Mouse (Mus musculus): Measurements from ENCODE around the gene Fcmr. TPM values are rescaled to one million over a fixed set of nuclear protein-coding genes. Genes with fewer than 3 reads are reported as not detected.

Fcmr gene
- polyA plus RNA-seq, 1 experiment from 2014 or later = 0.30 TPM

- 62% methylated on average over 5 of the region's 5 CpGs for WGBS
- Histone ChIP-seq H3K4me3 (ENCODE audit: low read length) (no peak overlapping the region), H3K9me3 (ENCODE audit: control insufficient read depth, low read length) (no peaks in the 10 kb centered on the region), H3K27me3 (ENCODE audit: control insufficient read depth, insufficient read depth, low read depth, low read length) (no peaks in the 10 kb centered on the region), H3K4me2 (ENCODE audit: low read depth, low read length) (no peak overlapping the region), H3K4me1 (replicated peaks; ENCODE audit: control insufficient read depth, insufficient read depth, low read length) (no peaks in the 10 kb centered on the region), H3K9ac (ENCODE audit: low read length) (no peak overlapping the region), H3K36me3 (ENCODE audit: control insufficient read depth, insufficient read depth, low read length) (no peaks in the 10 kb centered on the region), H3K27ac (ENCODE audit: low read length) (no peak overlapping the region)
- ATAC-seq (ENCODE audit: low read depth) = no peak
Measured at GRCm38 (mm10) chr1:130832230-130833149, 33.0 kb upstream of the Fcmr start.

DNA sequence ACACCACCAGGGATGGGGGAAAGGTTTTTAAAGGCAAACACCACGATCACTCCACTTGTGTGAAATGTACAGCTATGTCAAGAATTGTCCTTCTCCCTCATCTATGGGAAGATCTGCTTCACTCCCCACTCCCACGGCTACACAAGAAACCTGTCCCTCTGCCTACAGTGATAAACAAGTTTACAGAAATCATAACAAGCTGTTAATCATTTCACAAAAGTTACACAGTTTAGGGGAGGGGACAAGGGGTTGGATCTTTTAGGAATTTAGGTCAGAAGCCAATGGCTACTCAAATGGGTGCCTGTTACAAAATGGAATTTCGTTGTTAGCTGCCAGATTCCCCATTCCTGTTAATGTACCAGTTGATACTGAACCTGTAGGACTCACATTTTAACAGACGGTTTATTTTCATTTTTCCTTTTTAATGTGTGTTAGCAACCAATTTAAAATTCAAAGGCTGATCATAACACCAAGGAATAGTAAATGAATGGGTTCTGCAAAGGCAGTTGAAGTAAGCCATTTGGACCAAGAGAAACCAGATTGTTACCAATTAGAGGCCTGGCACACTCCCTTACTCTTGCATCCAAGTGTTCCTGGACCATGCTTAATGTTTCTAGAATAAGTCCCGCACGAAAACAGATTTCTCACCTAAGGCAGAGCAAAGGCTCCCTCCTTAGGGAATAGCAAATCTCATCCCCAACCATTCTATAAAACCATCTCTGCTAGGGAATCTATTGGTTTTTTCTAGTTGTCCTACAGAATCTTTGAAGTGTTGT, 30.1 kb upstream of the Fcmr start:
- Histone ChIP-seq H3K4me1 (replicated peaks; ENCODE audit: control insufficient read depth, insufficient read depth, low read length) (0 out of 2 replicates have a peak, but pooled peaks cover under 1% of the 10 kb centered on the region), H3K4me2 (ENCODE audit: low read depth, low read length) (no peak overlapping the region), H3K4me3 (ENCODE audit: low read length) (no peak overlapping the region), H3K27me3 (ENCODE audit: control insufficient read depth, insufficient read depth, low read depth, low read length) (no peaks in the 10 kb centered on the region), H3K9me3 (ENCODE audit: control insufficient read depth, low read length) (no peaks in the 10 kb centered on the region), H3K36me3 (ENCODE audit: control insufficient read depth, insufficient read depth, low read length) (no peaks in the 10 kb centered on the region), H3K9ac (ENCODE audit: low read length) (no peak overlapping the region), H3K27ac (ENCODE audit: low read length) (no peak overlapping the region)
- no peak for ATAC-seq (ENCODE audit: low read depth)
- WGBS = 73% methylated on average over 6 of the region's 6 CpGs

DNA sequence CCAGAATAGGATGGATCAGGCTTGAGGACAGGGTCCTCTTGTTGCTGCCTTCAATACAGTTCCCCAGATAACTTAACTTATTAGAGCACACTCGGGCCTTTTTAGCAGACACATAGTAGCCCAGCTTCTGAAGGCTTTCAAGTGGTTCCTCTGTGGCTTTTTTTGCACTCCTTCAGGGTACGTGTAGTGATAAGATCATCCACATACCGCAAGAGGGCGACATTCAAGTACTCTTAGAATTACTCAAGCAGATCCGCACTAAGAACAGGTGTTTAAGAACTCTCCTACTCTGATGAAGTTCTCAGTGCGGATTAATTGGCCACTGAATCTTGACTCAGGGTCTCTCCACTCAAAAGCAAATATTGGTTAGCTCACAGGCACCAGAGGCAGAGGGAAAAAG, 27.2 kb upstream of the Fcmr start:
- Histone ChIP-seq H3K4me3 (ENCODE audit: low read length) (no peak overlapping the region), H3K9ac (ENCODE audit: low read length) (no peak overlapping the region)

GRCm38 (mm10) chr1:130840599-130841379, 24.7 kb upstream of the Fcmr start:
- Histone ChIP-seq H3K4me2 (ENCODE audit: low read depth, low read length) (no peak overlapping the region), H3K27ac (ENCODE audit: low read length) (no peak overlapping the region), H3K36me3 (ENCODE audit: control insufficient read depth, insufficient read depth, low read length) (no peaks in the 10 kb centered on the region), H3K27me3 (ENCODE audit: control insufficient read depth, insufficient read depth, low read depth, low read length) (no peaks in the 10 kb centered on the region), H3K4me1 (replicated peaks; ENCODE audit: control insufficient read depth, insufficient read depth, low read length) (peaks cover 2% of the 10 kb centered on the region; the same call in 1 of the 2 replicates), H3K9ac (ENCODE audit: low read length) (no peak overlapping the region), H3K9me3 (ENCODE audit: control insufficient read depth, low read length) (no peaks in the 10 kb centered on the region), H3K4me3 (ENCODE audit: low read length) (no peak overlapping the region)
- 33% methylated on average over 8 of the region's 8 CpGs for WGBS
- no peak for ATAC-seq (ENCODE audit: low read depth)

More for the DNA sequence above, 27.2 kb upstream of the Fcmr start:
- Histone ChIP-seq H3K9me3 (ENCODE audit: control insufficient read depth, low read length) (no peaks in the 10 kb centered on the region), H3K27ac (ENCODE audit: low read length) (no peak overlapping the region), H3K27me3 (ENCODE audit: control insufficient read depth, insufficient read depth, low read depth, low read length) (no peaks in the 10 kb centered on the region), H3K4me2 (ENCODE audit: low read depth, low read length) (no peak overlapping the region), H3K36me3 (ENCODE audit: control insufficient read depth, insufficient read depth, low read length) (no peaks in the 10 kb centered on the region), H3K4me1 (replicated peaks; ENCODE audit: control insufficient read depth, insufficient read depth, low read length) (peaks cover 2% of the 10 kb centered on the region; the same call in 1 of the 2 replicates)
- WGBS = 37% methylated on average over 6 of the region's 6 CpGs
- peak; percentile 67; the same call in 1 of the 2 replicates for ATAC-seq (ENCODE audit: low read depth)

DNA sequence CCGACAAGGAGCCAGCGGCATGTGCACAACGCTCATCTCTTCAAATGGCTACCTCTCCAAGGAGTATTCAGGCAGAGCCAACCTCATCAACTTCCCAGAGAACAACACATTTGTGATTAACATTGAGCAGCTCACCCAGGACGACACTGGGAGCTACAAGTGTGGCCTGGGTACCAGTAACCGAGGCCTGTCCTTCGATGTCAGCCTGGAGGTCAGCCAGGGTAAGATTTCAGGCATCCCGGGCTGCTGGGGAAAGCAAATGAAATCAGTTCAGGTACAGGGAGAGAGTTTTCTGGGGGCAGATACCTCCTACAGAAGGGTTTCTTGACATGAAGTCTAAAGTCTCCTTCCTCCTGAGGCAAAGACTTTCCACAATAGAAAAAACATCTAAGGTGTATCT, 23.8 kb upstream of the Fcmr start:
- 84% methylated on average over 7 of the region's 7 CpGs for WGBS
- H3K36me3 ChIP-seq (ENCODE audit: control insufficient read depth, insufficient read depth, low read length) = no peaks in the 10 kb centered on the region

GRCm38 (mm10) chr1:130844516-130844915, 21.0 kb upstream of the Fcmr start:
- WGBS = 77% methylated on average over 7 of the region's 7 CpGs
- ATAC-seq (ENCODE audit: low read depth) = no peak
- no peak overlapping the region for H3K4me3 ChIP-seq (ENCODE audit: low read length)
- H3K27me3 ChIP-seq (ENCODE audit: control insufficient read depth, insufficient read depth, low read depth, low read length) = no peaks in the 10 kb centered on the region
- H3K4me2 ChIP-seq (ENCODE audit: low read depth, low read length) = no peak overlapping the region
- H3K9ac ChIP-seq (ENCODE audit: low read length) = no peak overlapping the region
- H3K36me3 ChIP-seq (ENCODE audit: control insufficient read depth, insufficient read depth, low read length) = no peaks in the 10 kb centered on the region
- no peaks in the 10 kb centered on the region for H3K9me3 ChIP-seq (ENCODE audit: control insufficient read depth, low read length)
- peaks cover 2% of the 10 kb centered on the region; the same call in 1 of the 2 replicates for H3K4me1 ChIP-seq (replicated peaks; ENCODE audit: control insufficient read depth, insufficient read depth, low read length)
- no peak overlapping the region for H3K27ac ChIP-seq (ENCODE audit: low read length)

More for the DNA sequence above, 23.8 kb upstream of the Fcmr start:
- no peak overlapping the region for H3K27ac ChIP-seq (ENCODE audit: low read length)
- no peak overlapping the region for H3K9ac ChIP-seq (ENCODE audit: low read length)
- no peaks in the 10 kb centered on the region for H3K9me3 ChIP-seq (ENCODE audit: control insufficient read depth, low read length)
- H3K27me3 ChIP-seq (ENCODE audit: control insufficient read depth, insufficient read depth, low read depth, low read length) = no peaks in the 10 kb centered on the region
- H3K4me2 ChIP-seq (ENCODE audit: low read depth, low read length) = no peak overlapping the region
- H3K4me3 ChIP-seq (ENCODE audit: low read length) = no peak overlapping the region
- ATAC-seq (ENCODE audit: low read depth) = no peak
- peaks cover 2% of the 10 kb centered on the region; the same call in 1 of the 2 replicates for H3K4me1 ChIP-seq (replicated peaks; ENCODE audit: control insufficient read depth, insufficient read depth, low read length)

DNA sequence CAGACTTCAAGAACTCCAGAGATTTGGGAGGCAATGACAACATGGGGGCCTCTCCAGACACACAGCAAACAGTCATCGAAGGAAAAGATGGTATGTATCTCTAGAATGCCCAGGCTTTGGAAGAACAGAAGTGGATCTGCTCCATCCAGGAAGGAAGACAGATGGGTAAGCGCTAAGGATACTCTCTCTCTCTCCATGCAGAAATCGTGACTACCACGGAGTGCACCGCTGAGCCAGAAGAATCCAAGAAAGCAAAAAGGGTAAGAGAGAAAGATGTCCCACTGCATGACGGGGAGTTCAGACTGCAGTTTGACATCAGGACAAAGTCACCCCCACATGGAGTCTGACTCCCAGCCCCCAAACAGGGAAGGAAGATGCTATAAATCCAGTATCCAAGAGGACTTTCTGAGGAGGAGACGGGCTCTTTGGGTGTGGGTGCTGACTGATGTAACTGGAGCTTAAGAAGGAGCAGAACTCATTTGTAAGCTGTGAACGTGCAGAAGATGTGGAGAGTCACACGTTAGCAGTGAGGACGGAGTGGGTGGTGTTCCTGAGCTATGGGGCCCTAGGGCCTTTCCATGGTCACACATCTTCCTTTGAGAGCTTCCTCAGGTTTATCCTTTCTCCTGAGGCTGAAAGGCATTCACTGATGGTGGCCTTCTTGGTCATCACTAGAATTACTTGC, 15.8 kb upstream of the Fcmr start:
- Histone ChIP-seq H3K36me3 (ENCODE audit: control insufficient read depth, insufficient read depth, low read length) (no peaks in the 10 kb centered on the region), H3K9me3 (ENCODE audit: control insufficient read depth, low read length) (no peaks in the 10 kb centered on the region), H3K27ac (ENCODE audit: low read length) (no peak overlapping the region), H3K4me2 (ENCODE audit: low read depth, low read length) (no peak overlapping the region), H3K9ac (ENCODE audit: low read length) (no peak overlapping the region), H3K4me3 (ENCODE audit: low read length) (no peak overlapping the region), H3K4me1 (replicated peaks; ENCODE audit: control insufficient read depth, insufficient read depth, low read length) (no peaks in the 10 kb centered on the region), H3K27me3 (ENCODE audit: control insufficient read depth, insufficient read depth, low read depth, low read length) (no peaks in the 10 kb centered on the region)
- WGBS = 89% methylated on average over 10 of the region's 10 CpGs
- ATAC-seq (ENCODE audit: low read depth) = no peak

GRCm38 (mm10) chr1:130850405-130850804, 15.1 kb upstream of the Fcmr start:
- no peak overlapping the region for H3K4me2 ChIP-seq (ENCODE audit: low read depth, low read length)
- no peaks in the 10 kb centered on the region for H3K36me3 ChIP-seq (ENCODE audit: control insufficient read depth, insufficient read depth, low read length)
- H3K27ac ChIP-seq (ENCODE audit: low read length) = no peak overlapping the region
- no peaks in the 10 kb centered on the region for H3K27me3 ChIP-seq (ENCODE audit: control insufficient read depth, insufficient read depth, low read depth, low read length)
- WGBS = 71% methylated on average over 5 of the region's 5 CpGs
- no peak for ATAC-seq (ENCODE audit: low read depth)
- no peak overlapping the region for H3K9ac ChIP-seq (ENCODE audit: low read length)
- no peaks in the 10 kb centered on the region for H3K9me3 ChIP-seq (ENCODE audit: control insufficient read depth, low read length)
- H3K4me1 ChIP-seq (replicated peaks; ENCODE audit: control insufficient read depth, insufficient read depth, low read length) = no peaks in the 10 kb centered on the region
- H3K4me3 ChIP-seq (ENCODE audit: low read length) = no peak overlapping the region

All from lung, embryonic 16.5 days (tissue).